Mouse (Mus musculus) ES-E14 (cell line): Measurements from ENCODE around the gene Hist2h2bb.
"Not testable (repeated sequence)": the region's sequence is repeated elsewhere in the genome, so short reads cannot be mapped to it uniquely, and the experiment has no call there.

Source experiments
- CHD2 ChIP-seq: IDR thresholded peaks from 2 replicates; pipeline ENCODE4 v1.6.1; 2014; ENCODE audit warnings: mild to moderate bottlenecking, low read depth, low read length, inconsistent platforms
- HCFC1 ChIP-seq: IDR thresholded peaks from 2 replicates; pipeline ENCODE4 v1.6.1; 2012; ENCODE audit warnings: low read length, inconsistent platforms, borderline replicate concordance; ENCODE audit not compliant: insufficient read depth
- MAFK ChIP-seq: IDR thresholded peaks from 2 replicates; pipeline ENCODE4 v1.6.1; 2014; ENCODE audit warnings: mild to moderate bottlenecking, low read depth, low read length, inconsistent platforms; ENCODE audit not compliant: insufficient read depth
- ZC3H11A ChIP-seq: IDR thresholded peaks from 2 replicates; pipeline ENCODE4 v1.6.1; 2012; ENCODE audit warnings: low read depth, mild to moderate bottlenecking, inconsistent platforms, low read length, borderline replicate concordance
- ZNF384 ChIP-seq: IDR thresholded peaks from 2 replicates; pipeline ENCODE4 v1.6.1; 2012; ENCODE audit warnings: low read depth, low read length, inconsistent platforms

GRCm38 (mm10) chr3:96245003-96245886, 24.3 kb upstream of the Hist2h2bb start, which contains the start of gene Hist2h2aa1:
- TF ChIP-seq MAFK, ZC3H11A, HCFC1, CHD2: not testable (repeated sequence)
- TF ChIP-seq ZNF384 = 0 out of 2 replicates have a peak, but pooled peaks have one; percentile 21
